Mouse (Mus musculus) midbrain, embryonic 12.5 days (tissue): Measurements from ENCODE around the gene Ktn1. TPM values are rescaled to one million over a fixed set of nuclear protein-coding genes. Genes with fewer than 3 reads are reported as not detected.

Source experiments
- ATAC-seq: fragments of 200-750 bp; cut with Nextera tagmentation; 2 replicates; pipeline ENCODE4 v1.8.0; 2017; ENCODE audit warnings: low read depth, moderate TSS enrichment, moderate library complexity; ENCODE audit not compliant: low FRiP score
- H3K27ac ChIP-seq: fragments of 300-500 bp; sonication (generic); replicated peaks from 2 replicates; pipeline ENCODE4 v1.5.1; 2016; ENCODE audit warnings: mild to moderate bottlenecking
- H3K27me3 ChIP-seq: fragments of 300-500 bp; sonication (generic); 2 replicates; pipeline ENCODE4 v1.6.1; 2016; ENCODE audit warnings: mild to moderate bottlenecking
- H3K36me3 ChIP-seq: fragments of 300-500 bp; sonication (generic); 2 replicates; pipeline ENCODE4 v1.6.1; 2016
- H3K4me1 ChIP-seq: fragments of 300-500 bp; sonication (generic); 2 replicates; pipeline ENCODE4 v1.6.1; 2016
- H3K4me2 ChIP-seq: fragments of 300-500 bp; sonication (generic); replicated peaks from 2 replicates; pipeline ENCODE4 v1.6.1; 2016; ENCODE audit warnings: mild to moderate bottlenecking, moderate library complexity
- H3K4me3 ChIP-seq: fragments of 300-500 bp; sonication (generic); 2 replicates; pipeline ENCODE4 v1.5.1; 2016; ENCODE audit warnings: mild to moderate bottlenecking
- H3K9ac ChIP-seq: fragments of 300-500 bp; sonication (generic); replicated peaks from 2 replicates; pipeline ENCODE4 v1.6.1; 2016; ENCODE audit warnings: mild to moderate bottlenecking, moderate library complexity
- H3K9me3 ChIP-seq: fragments of 300-500 bp; sonication (generic); 2 replicates; pipeline ENCODE4 v1.6.1; 2016; ENCODE audit warnings: mild to moderate bottlenecking
- WGBS: fragments of 180-500 bp; shearing (Covaris S2); methylation state at CpG from one replicate; pipeline ENCODE4 v1.1.7; 2016; 5-methylcytosine and 5-hydroxymethylcytosine counted together
- polyA plus RNA-seq: library from polyadenylated mRNA; unstranded; fragments of >200 nt; fragmentation: Nextera tagmentation; extraction: Ambion mirVana; gene quantifications from 2 replicates; pipeline ENCODE4 v1.2.1, GENCODE M21; 2016

The Ktn1 gene
- polyA plus RNA-seq, 1 experiment from 2014 or later: 93.2 TPM

- Histone ChIP-seq H3K36me3 (no peaks in the 10 kb centered on the region), H3K27me3 (peaks cover 3% of the 10 kb centered on the region), H3K4me3 (no peak overlapping the region), H3K4me2 (no peak overlapping the region), H3K9me3 (no peaks in the 10 kb centered on the region), H3K4me1 (peaks cover 8% of the 10 kb centered on the region), H3K27ac (no peak overlapping the region), H3K9ac (no peak overlapping the region)
- WGBS: 53% methylated on average over 5 of the region's 5 CpGs
- ATAC-seq: no peak
Observed at GRCm38 (mm10) chr14:47646246-47646645, 2.0 kb upstream of the Ktn1 start.

- 71% methylated on average over 9 of the region's 9 CpGs for WGBS
- H3K36me3 ChIP-seq: no peaks in the 10 kb centered on the region
- H3K27ac ChIP-seq: no peak overlapping the region
- no peak overlapping the region for H3K4me2 ChIP-seq
- H3K4me1 ChIP-seq: peaks cover 11% of the 10 kb centered on the region
- H3K4me3 ChIP-seq: no peak overlapping the region
- H3K27me3 ChIP-seq: peaks cover 3% of the 10 kb centered on the region
- no peak overlapping the region for H3K9ac ChIP-seq
- ATAC-seq: no peak
- no peaks in the 10 kb centered on the region for H3K9me3 ChIP-seq
Observed at GRCm38 (mm10) chr14:47646696-47647516, 1.3 kb upstream of the Ktn1 start.

GRCm38 (mm10) chr14:47648706-47649630 is 720 bp downstream of the Ktn1 start:
- peaks cover 11% of the 10 kb centered on the region for H3K4me1 ChIP-seq
- 1% methylated on average over 61 of the region's 82 CpGs for WGBS
- peak; percentile 95 for ATAC-seq

GRCm38 (mm10) chr14:47649631-47650337 is 1.5 kb downstream of the Ktn1 start:
- under 1% methylated on average over 46 of the region's 46 CpGs for WGBS
- Histone ChIP-seq H3K4me3 (peak overlapping the region; percentile 96), H3K9ac (peak overlapping the region; percentile 95), H3K4me1 (peaks cover 11% of the 10 kb centered on the region), H3K27me3 (peaks cover 3% of the 10 kb centered on the region), H3K4me2 (peak overlapping the region; percentile 77), H3K36me3 (no peaks in the 10 kb centered on the region), H3K27ac (peak overlapping the region; percentile 94), H3K9me3 (no peaks in the 10 kb centered on the region)
- ATAC-seq: peak; percentile 84

More at GRCm38 (mm10) chr14:47648706-47649630, 720 bp downstream of the Ktn1 start:
- Histone ChIP-seq H3K9me3 (no peaks in the 10 kb centered on the region), H3K9ac (peak overlapping the region; percentile 95), H3K36me3 (no peaks in the 10 kb centered on the region), H3K27me3 (peaks cover 3% of the 10 kb centered on the region), H3K4me3 (peak overlapping the region; percentile 96), H3K4me2 (peak overlapping the region; percentile 77), H3K27ac (peak overlapping the region; percentile 94)

GRCm38 (mm10) chr14:47650338-47650720 is 2.1 kb downstream of the Ktn1 start:
- H3K27ac ChIP-seq: peak overlapping the region; percentile 94
- WGBS: 19% methylated on average over 6 of the region's 6 CpGs
- ATAC-seq: no peak

GRCm38 (mm10) chr14:47651272-47651671 is 3.0 kb downstream of the Ktn1 start:
- Histone ChIP-seq H3K36me3 (no peaks in the 10 kb centered on the region), H3K4me2 (no peak overlapping the region), H3K4me3 (no peak overlapping the region), H3K27me3 (peaks cover 3% of the 10 kb centered on the region), H3K4me1 (peaks cover 11% of the 10 kb centered on the region), H3K9ac (no peak overlapping the region), H3K27ac (no peak overlapping the region), H3K9me3 (no peaks in the 10 kb centered on the region)
- 91% methylated on average over 4 of the region's 4 CpGs for WGBS
- ATAC-seq: no peak

More at GRCm38 (mm10) chr14:47650338-47650720, 2.1 kb downstream of the Ktn1 start:
- Histone ChIP-seq H3K4me2 (peak overlapping the region; percentile 77), H3K9me3 (no peaks in the 10 kb centered on the region), H3K4me1 (peaks cover 11% of the 10 kb centered on the region), H3K9ac (peak overlapping the region; percentile 95), H3K36me3 (no peaks in the 10 kb centered on the region), H3K27me3 (peaks cover 3% of the 10 kb centered on the region), H3K4me3 (peak overlapping the region; percentile 96)

GRCm38 (mm10) chr14:47655444-47655843 is 7.2 kb downstream of the Ktn1 start:
- WGBS: 89% methylated on average over 2 of the region's 2 CpGs
- ATAC-seq: no peak
- no peak overlapping the region for H3K9ac ChIP-seq
- no peaks in the 10 kb centered on the region for H3K36me3 ChIP-seq
- no peak overlapping the region for H3K4me2 ChIP-seq
- no peaks in the 10 kb centered on the region for H3K27me3 ChIP-seq
- H3K27ac ChIP-seq: no peak overlapping the region
- H3K4me3 ChIP-seq: no peak overlapping the region
- H3K9me3 ChIP-seq: no peaks in the 10 kb centered on the region
- peaks cover 16% of the 10 kb centered on the region for H3K4me1 ChIP-seq

- peaks cover 12% of the 10 kb centered on the region for H3K36me3 ChIP-seq
- no peaks in the 10 kb centered on the region for H3K9me3 ChIP-seq
- H3K9ac ChIP-seq: no peak overlapping the region
- H3K4me1 ChIP-seq: no peaks in the 10 kb centered on the region
- H3K4me2 ChIP-seq: no peak overlapping the region
- ATAC-seq: no peak
- H3K27me3 ChIP-seq: no peaks in the 10 kb centered on the region
- no peak overlapping the region for H3K27ac ChIP-seq
- no peak overlapping the region for H3K4me3 ChIP-seq
- 92% methylated on average over 11 of the region's 11 CpGs for WGBS
Observed at GRCm38 (mm10) chr14:47663844-47664469, 15.7 kb downstream of the Ktn1 start.

- Histone ChIP-seq H3K9me3 (no peaks in the 10 kb centered on the region), H3K27ac (no peak overlapping the region), H3K36me3 (peaks cover 15% of the 10 kb centered on the region), H3K27me3 (no peaks in the 10 kb centered on the region), H3K4me1 (no peaks in the 10 kb centered on the region), H3K9ac (no peak overlapping the region), H3K4me2 (no peak overlapping the region), H3K4me3 (no peak overlapping the region)
- no peak for ATAC-seq
Observed at GRCm38 (mm10) chr14:47664470-47664864, 16.2 kb downstream of the Ktn1 start.

GRCm38 (mm10) chr14:47665061-47665778 is 17.0 kb downstream of the Ktn1 start:
- Histone ChIP-seq H3K27ac (no peak overlapping the region), H3K36me3 (peaks cover 15% of the 10 kb centered on the region), H3K4me2 (no peak overlapping the region), H3K4me1 (no peaks in the 10 kb centered on the region), H3K9ac (no peak overlapping the region), H3K27me3 (no peaks in the 10 kb centered on the region), H3K9me3 (no peaks in the 10 kb centered on the region), H3K4me3 (no peak overlapping the region)
- WGBS: 90% methylated on average over 5 of the region's 5 CpGs
- no peak for ATAC-seq

GRCm38 (mm10) chr14:47668096-47668495 is 19.8 kb downstream of the Ktn1 start:
- H3K36me3 ChIP-seq: peaks cover 31% of the 10 kb centered on the region
- no peaks in the 10 kb centered on the region for H3K9me3 ChIP-seq
- no peak overlapping the region for H3K9ac ChIP-seq
- no peak for ATAC-seq
- H3K27ac ChIP-seq: no peak overlapping the region
- H3K4me1 ChIP-seq: no peaks in the 10 kb centered on the region
- no peak overlapping the region for H3K4me3 ChIP-seq
- H3K4me2 ChIP-seq: no peak overlapping the region
- H3K27me3 ChIP-seq: no peaks in the 10 kb centered on the region
